Mouse (Mus musculus) G1E (cell line): ENCODE data around the gene Fam53b. TPM values are rescaled to one million over a fixed set of nuclear protein-coding genes. Genes with fewer than 3 reads are reported as not detected.

Experiments
- ATAC-seq: 2 replicates; pipeline ENCODE4 v1.8.0; 2016; ENCODE audit warnings: mild to moderate bottlenecking; ENCODE audit not compliant: insufficient number of reproducible peaks, poor library complexity, low FRiP score, severe bottlenecking; ENCODE audit errors: extremely low read depth
- DNase-seq: peaks from one replicate; pipeline ENCODE4 v3.0.0; 2012; ENCODE audit warnings: low spot score
- H3K27me3 ChIP-seq: 2 replicates; pipeline ENCODE4 v1.6.1; 2012; ENCODE audit warnings: mild to moderate bottlenecking, low read length, inconsistent platforms; ENCODE audit not compliant: insufficient read depth
- H3K36me3 ChIP-seq: replicated peaks from 2 replicates; pipeline ENCODE3; 2012; ENCODE audit warnings: mild to moderate bottlenecking, inconsistent platforms
- H3K4me1 ChIP-seq: 2 replicates; pipeline ENCODE4 v1.6.1; 2012; ENCODE audit warnings: low read depth, low read length, inconsistent platforms, mixed read lengths; ENCODE audit not compliant: insufficient read depth
- H3K4me3 ChIP-seq: 2 replicates; pipeline ENCODE4 v1.5.1; 2012; ENCODE audit warnings: low read depth, mild to moderate bottlenecking, inconsistent platforms, low read length, moderate library complexity, mixed read lengths
- H3K9me3 ChIP-seq: replicated peaks from 2 replicates; pipeline ENCODE4 v1.6.1; 2012; ENCODE audit warnings: inconsistent platforms
- CTCF ChIP-seq: IDR thresholded peaks from 2 replicates; pipeline ENCODE4 v1.5.1; 2012; ENCODE audit warnings: low read depth, low read length, inconsistent platforms, mixed read lengths
- GATA1 ChIP-seq: IDR thresholded peaks from 2 replicates; pipeline ENCODE4 v1.6.1; 2012; ENCODE audit warnings: borderline replicate concordance, low read length, inconsistent platforms, mixed read lengths
- GATA2 ChIP-seq: IDR thresholded peaks from 2 replicates; pipeline ENCODE4 v1.6.1; 2012; ENCODE audit warnings: low read depth, low read length, inconsistent platforms, borderline replicate concordance
- POLR2AphosphoS5 ChIP-seq: IDR thresholded peaks from 2 replicates; pipeline ENCODE4 v1.6.1; 2012; ENCODE audit warnings: low read depth, low read length, inconsistent platforms; ENCODE audit not compliant: insufficient replicate concordance
- TAL1 ChIP-seq: conservative IDR thresholded peaks from 2 replicates; pipeline ENCODE4 v1.6.1; 2012; ENCODE audit warnings: low read depth, low read length, inconsistent platforms, mixed read lengths
- polyA plus RNA-seq: library from polyadenylated mRNA; stranded (reverse); fragments of >175 nt; gene quantifications from 2 replicates; pipeline ENCODE4 v1.2.3, GENCODE M21; 2012
- total RNA-seq, 2 experiments: library from RNA; stranded (forward) in 1 of 2; stranded (reverse) in 1 of 2; fragments of 200-1000 nt in 1 of 2; fragments of >200 nt in 1 of 2; fragmentation: Nextera tagmentation in 1 of 2; gene quantifications; 2 replicates each; pipeline ENCODE4 v1.2.3; 2014 to 2017

Fam53b gene
- total and polyA plus RNA-seq, 3 experiments = 22.1 to 63.6 (median 23.8) TPM

GRCm38 (mm10) chr7:132795141-132795540 is 18.5 kb downstream of the Fam53b start:
- TF ChIP-seq POLR2AphosphoS5 (no peak), CTCF (no peak), GATA2 (no peak), TAL1 (no peak), GATA1 (no peak)
- ATAC-seq (no peak), DNase-seq (no peak)
- Histone ChIP-seq H3K4me1 (peaks cover 34% of the 10 kb centered on the region), H3K27me3 (no peaks in the 10 kb centered on the region), H3K9me3 (no peaks in the 10 kb centered on the region), H3K36me3 (peaks cover 89% of the 10 kb centered on the region), H3K4me3 (no peak overlapping the region)

- Histone ChIP-seq H3K4me1 (peaks cover 28% of the 10 kb centered on the region), H3K4me3 (no peak overlapping the region), H3K27me3 (no peaks in the 10 kb centered on the region), H3K9me3 (no peaks in the 10 kb centered on the region), H3K36me3 (peaks cover 87% of the 10 kb centered on the region)
- no peak for TF ChIP-seq CTCF
- no peak for TF ChIP-seq POLR2AphosphoS5
- no peak for TF ChIP-seq GATA1
- TF ChIP-seq TAL1 = no peak
- no peak for DNase-seq
- ATAC-seq = no peak
Observed at GRCm38 (mm10) chr7:132793467-132793866, 20.2 kb downstream of the Fam53b start.

- H3K4me3 ChIP-seq = no peak overlapping the region
- H3K4me1 ChIP-seq = peaks cover 34% of the 10 kb centered on the region
- no peaks in the 10 kb centered on the region for H3K27me3 ChIP-seq
- no peak for TF ChIP-seq GATA2
- no peak for TF ChIP-seq POLR2AphosphoS5
- no peak for TF ChIP-seq GATA1
- no peak for TF ChIP-seq CTCF
- TF ChIP-seq TAL1 = no peak
- H3K36me3 ChIP-seq = peaks cover 91% of the 10 kb centered on the region
- H3K9me3 ChIP-seq = no peaks in the 10 kb centered on the region
- no peak for DNase-seq
- ATAC-seq = no peak
Observed at GRCm38 (mm10) chr7:132790447-132791219, 23.1 kb downstream of the Fam53b start.

GRCm38 (mm10) chr7:132788826-132789225 is 24.9 kb downstream of the Fam53b start:
- no peaks in the 10 kb centered on the region for H3K27me3 ChIP-seq
- no peaks in the 10 kb centered on the region for H3K9me3 ChIP-seq
- TF ChIP-seq CTCF = no peak
- no peak for TF ChIP-seq GATA2
- TF ChIP-seq POLR2AphosphoS5 = no peak
- no peak for TF ChIP-seq TAL1
- TF ChIP-seq GATA1 = no peak
- ATAC-seq (no peak), DNase-seq (no peak)
- peaks cover 87% of the 10 kb centered on the region for H3K36me3 ChIP-seq
- H3K4me3 ChIP-seq = no peak overlapping the region
- peaks cover 32% of the 10 kb centered on the region for H3K4me1 ChIP-seq

- peaks cover 22% of the 10 kb centered on the region for H3K4me1 ChIP-seq
- H3K9me3 ChIP-seq = no peaks in the 10 kb centered on the region
- H3K36me3 ChIP-seq = peaks cover 86% of the 10 kb centered on the region
- no peaks in the 10 kb centered on the region for H3K27me3 ChIP-seq
- no peak for DNase-seq
- no peak for ATAC-seq
- no peak overlapping the region for H3K4me3 ChIP-seq
- TF ChIP-seq CTCF = no peak
- TF ChIP-seq GATA2 = no peak
- TF ChIP-seq TAL1 = no peak
- TF ChIP-seq GATA1 = no peak
- no peak for TF ChIP-seq POLR2AphosphoS5
Observed at GRCm38 (mm10) chr7:132787496-132788190, 26.0 kb downstream of the Fam53b start.

GRCm38 (mm10) chr7:132787022-132787421 is 26.7 kb downstream of the Fam53b start:
- H3K27me3 ChIP-seq = no peaks in the 10 kb centered on the region
- no peak for DNase-seq
- TF ChIP-seq TAL1 (no peak), CTCF (no peak), GATA1 (no peak), GATA2 (no peak), POLR2AphosphoS5 (no peak)
- H3K36me3 ChIP-seq = peaks cover 80% of the 10 kb centered on the region
- H3K9me3 ChIP-seq = no peaks in the 10 kb centered on the region
- ATAC-seq = no peak
- H3K4me3 ChIP-seq = no peak overlapping the region
- H3K4me1 ChIP-seq = peaks cover 18% of the 10 kb centered on the region
